Mouse (Mus musculus) liver, adult 2 months (tissue): ENCODE results near the gene Fscn3. TPM values are rescaled to one million over a fixed set of nuclear protein-coding genes. Genes with fewer than 3 reads are reported as not detected.

Experiments used
- DNase-seq: peaks from one replicate; pipeline ENCODE4 v3.0.0-alpha.2; 2011; ENCODE audit warnings: low read depth, low spot score; ENCODE audit errors: extremely low read depth
- H3K27ac ChIP-seq: fragments of 200-500 bp; replicated peaks from 2 replicates; pipeline ENCODE4 v1.5.1; 2012; ENCODE audit warnings: low read depth, mild to moderate bottlenecking, control low read depth, inconsistent platforms, low read length; ENCODE audit not compliant: insufficient read depth
- H3K27me3 ChIP-seq: fragments of 200-500 bp; 2 replicates; pipeline ENCODE4 v1.6.1; 2012; ENCODE audit warnings: mild to moderate bottlenecking, moderate library complexity, low read length, inconsistent platforms; ENCODE audit not compliant: control insufficient read depth, insufficient read depth
- H3K36me3 ChIP-seq: fragments of 200-500 bp; 2 replicates; pipeline ENCODE4 v1.6.1; 2012; ENCODE audit warnings: low read length, inconsistent platforms; ENCODE audit not compliant: control insufficient read depth, insufficient read depth
- H3K4me1 ChIP-seq: fragments of 200-500 bp; 2 replicates; pipeline ENCODE4 v1.6.1; 2011; ENCODE audit warnings: low read length; ENCODE audit not compliant: control insufficient read depth, insufficient read depth
- H3K4me3 ChIP-seq: fragments of 200-500 bp; 2 replicates; pipeline ENCODE4 v1.5.1; 2011; ENCODE audit warnings: low read depth, mild to moderate bottlenecking, control low read depth, low read length, moderate library complexity; ENCODE audit not compliant: insufficient read depth
- H3K79me2 ChIP-seq: fragments of 200-500 bp; 2 replicates; pipeline ENCODE4 v1.6.1; 2012; ENCODE audit warnings: inconsistent platforms, mild to moderate bottlenecking, low read length, moderate library complexity; ENCODE audit not compliant: control insufficient read depth, insufficient read depth
- H3K9ac ChIP-seq: fragments of 200-500 bp; 2 replicates; pipeline ENCODE4 v1.6.1; 2012; ENCODE audit warnings: low read depth, mild to moderate bottlenecking, control low read depth, inconsistent platforms, low read length
- CTCF ChIP-seq: fragments of 200-500 bp; IDR thresholded peaks from 2 replicates; pipeline ENCODE4 v1.5.1; 2011; ENCODE audit warnings: low read depth, low read length, control low read depth
- POLR2A ChIP-seq: fragments of 200-500 bp; IDR thresholded peaks from 2 replicates; pipeline ENCODE4 v1.6.1; 2011; ENCODE audit warnings: low read length, control low read depth; ENCODE audit not compliant: insufficient read depth; ENCODE audit errors: extremely low read depth
- WGBS: fragments of 180-500 bp; shearing (Covaris S2); methylation state at CpG from one replicate; pipeline ENCODE4 v1.1.7; 2018; 5-methylcytosine and 5-hydroxymethylcytosine counted together
- polyA plus RNA-seq: library from polyadenylated mRNA; depleted of rRNA; stranded (reverse); fragments of >200 nt; gene quantifications from 2 replicates; pipeline ENCODE4 v1.2.3, GENCODE M21; 2012
- total RNA-seq: library from RNA; depleted of rRNA; stranded (reverse); fragments of >200 nt; gene quantifications from 2 replicates; pipeline ENCODE4 v1.2.3, GENCODE M21; 2014

Fscn3 gene
- total and polyA plus RNA-seq, 2 experiments: 0.09 TPM; not detected in 1

DNA sequence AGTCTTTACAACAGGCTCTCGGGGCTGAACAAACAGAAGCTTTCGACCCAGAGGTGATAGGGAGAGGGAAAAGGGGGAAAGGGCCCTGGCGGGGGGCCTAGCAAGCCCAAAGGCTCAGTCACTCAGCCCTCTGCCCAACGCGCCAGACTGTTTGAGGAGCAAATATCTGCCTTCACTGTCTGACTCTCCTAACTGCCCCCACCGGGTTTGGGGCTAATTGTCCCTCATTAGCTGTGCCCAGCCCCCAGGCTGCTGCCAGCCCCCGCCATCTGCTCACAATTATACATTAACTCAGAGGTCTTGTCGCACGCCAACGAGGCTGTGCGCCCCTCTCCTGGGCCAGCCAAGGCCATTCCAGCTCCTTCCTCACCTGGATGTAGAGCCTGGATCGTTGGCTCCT lies 23.4 kb downstream of the Fscn3 start:
- peaks cover 6% of the 10 kb centered on the region; the same call in 1 of the 2 replicates for H3K27me3 ChIP-seq
- no peak overlapping the region for H3K9ac ChIP-seq
- H3K27ac ChIP-seq: no peak overlapping the region
- WGBS: 1% methylated on average over 12 of the region's 12 CpGs
- H3K79me2 ChIP-seq: no peaks in the 10 kb centered on the region
- no peak overlapping the region for H3K4me3 ChIP-seq
- no peaks in the 10 kb centered on the region for H3K4me1 ChIP-seq
- TF ChIP-seq CTCF (no peak), POLR2A (no peak)
- no peaks in the 10 kb centered on the region for H3K36me3 ChIP-seq
- DNase-seq: no peak

DNA sequence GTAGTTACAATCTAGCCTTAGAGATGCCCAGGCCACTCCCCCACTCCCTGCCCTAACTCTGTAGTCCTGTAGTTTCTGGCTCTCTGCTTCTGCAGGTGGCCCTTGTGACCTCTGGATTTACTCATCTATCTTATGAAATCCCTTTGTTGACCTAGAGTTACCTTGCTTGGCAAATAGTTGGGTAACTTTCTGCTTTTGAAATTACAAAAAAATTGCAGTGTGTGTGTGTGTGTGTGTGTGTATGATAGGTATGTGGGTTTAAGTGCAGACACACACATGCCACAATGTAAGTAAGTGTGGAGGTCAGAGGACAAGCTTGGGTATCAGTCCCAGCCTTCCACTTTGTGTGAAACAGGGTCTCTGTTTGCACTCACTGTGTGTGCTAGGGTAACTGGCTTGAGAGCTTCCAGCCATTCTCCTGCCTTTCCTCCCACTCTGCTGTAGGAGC lies 31.7 kb downstream of the Fscn3 start:
- peak; percentile 98 for DNase-seq
- TF ChIP-seq CTCF: no peak
- no peak for TF ChIP-seq POLR2A
- peak overlapping the region; percentile 83 for H3K27ac ChIP-seq

GRCm38 (mm10) chr6:28460534-28460933 lies 32.9 kb downstream of the Fscn3 start:
- TF ChIP-seq POLR2A: no peak
- TF ChIP-seq CTCF: peak; percentile 93
- Histone ChIP-seq H3K27me3 (no peaks in the 10 kb centered on the region), H3K9ac (no peak overlapping the region), H3K27ac (no peak overlapping the region; the same call in 1 of the 2 replicates), H3K4me3 (no peak overlapping the region), H3K4me1 (peaks cover 18% of the 10 kb centered on the region), H3K36me3 (no peaks in the 10 kb centered on the region), H3K79me2 (no peaks in the 10 kb centered on the region)
- DNase-seq: peak; percentile 74
- 6% methylated on average over 5 of the region's 5 CpGs for WGBS

More for the DNA sequence above, 31.7 kb downstream of the Fscn3 start:
- H3K4me3 ChIP-seq: no peak overlapping the region
- H3K9ac ChIP-seq: no peak overlapping the region; the same call in 1 of the 2 replicates
- no peaks in the 10 kb centered on the region for H3K79me2 ChIP-seq
- H3K4me1 ChIP-seq: peaks cover 18% of the 10 kb centered on the region
- H3K36me3 ChIP-seq: no peaks in the 10 kb centered on the region
- H3K27me3 ChIP-seq: no peaks in the 10 kb centered on the region

DNA sequence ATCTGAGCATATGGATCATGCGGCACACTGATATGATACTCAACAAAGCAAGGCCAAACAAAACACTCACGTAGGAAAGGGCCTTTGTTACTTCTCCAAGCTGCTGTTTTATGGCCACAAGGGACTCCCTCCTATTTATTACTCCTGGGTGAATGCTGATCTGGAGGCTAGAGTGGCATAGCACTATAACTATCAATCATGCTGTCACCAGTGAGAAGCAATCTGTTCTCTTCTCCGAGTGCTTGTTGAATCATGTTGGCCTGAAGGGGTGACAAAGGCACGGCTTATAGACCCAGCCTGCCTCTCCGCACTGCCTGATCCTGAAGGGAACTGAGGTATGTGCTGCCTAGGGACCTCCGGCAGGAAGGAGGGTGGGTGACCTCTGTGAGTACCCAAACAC lies 37.0 kb downstream of the Fscn3 start:
- Histone ChIP-seq H3K27me3 (no peaks in the 10 kb centered on the region), H3K4me3 (no peak overlapping the region), H3K9ac (no peak overlapping the region), H3K36me3 (no peaks in the 10 kb centered on the region), H3K79me2 (no peaks in the 10 kb centered on the region), H3K4me1 (peaks cover 8% of the 10 kb centered on the region; the same call in 1 of the 2 replicates), H3K27ac (no peak overlapping the region)
- no peak for TF ChIP-seq CTCF
- no peak for TF ChIP-seq POLR2A
- 83% methylated on average over 6 of the region's 6 CpGs for WGBS
- DNase-seq: no peak

GRCm38 (mm10) chr6:28470017-28470602 lies 42.5 kb downstream of the Fscn3 start:
- TF ChIP-seq POLR2A (no peak), CTCF (no peak)
- H3K4me1 ChIP-seq: peaks cover 9% of the 10 kb centered on the region
- H3K79me2 ChIP-seq: no peaks in the 10 kb centered on the region
- peak overlapping the region; percentile 71 for H3K27ac ChIP-seq
- 7% methylated on average over 4 of the region's 4 CpGs for WGBS
- H3K4me3 ChIP-seq: no peak overlapping the region
- peak; percentile 77 for DNase-seq
- H3K36me3 ChIP-seq: no peaks in the 10 kb centered on the region
- H3K9ac ChIP-seq: no peak overlapping the region
- H3K27me3 ChIP-seq: no peaks in the 10 kb centered on the region

DNA sequence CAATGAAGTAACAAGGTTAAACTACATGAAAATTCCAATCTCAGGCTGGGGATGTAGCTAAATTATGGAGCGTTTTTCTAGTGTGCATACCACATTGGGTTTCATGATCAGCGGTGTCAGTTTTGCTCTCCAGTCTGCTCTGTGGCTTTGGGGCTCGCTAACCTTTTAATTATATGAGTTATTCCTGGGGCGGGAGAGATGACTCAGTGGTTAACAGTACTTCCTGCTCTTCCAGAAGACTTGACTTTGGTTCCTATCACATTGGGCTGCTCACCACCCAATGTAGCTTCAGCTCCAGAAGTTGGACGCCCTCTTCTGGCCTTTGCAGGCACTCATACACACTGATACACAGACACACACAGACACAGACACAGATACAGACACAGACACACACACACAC lies 43.0 kb downstream of the Fscn3 start:
- H3K27me3 ChIP-seq: no peaks in the 10 kb centered on the region
- TF ChIP-seq POLR2A (no peak), CTCF (no peak)
- H3K79me2 ChIP-seq: no peaks in the 10 kb centered on the region
- DNase-seq: no peak
- WGBS: 81% methylated on average over 5 of the region's 5 CpGs
- H3K4me3 ChIP-seq: no peak overlapping the region
- no peak overlapping the region for H3K9ac ChIP-seq
- H3K4me1 ChIP-seq: peaks cover 9% of the 10 kb centered on the region
- H3K27ac ChIP-seq: no peak overlapping the region
- H3K36me3 ChIP-seq: no peaks in the 10 kb centered on the region
